Mouse (Mus musculus) left cerebral cortex, postnatal 14 days (tissue): ENCODE data around the gene Adra1d. TPM values are rescaled to one million over a fixed set of nuclear protein-coding genes. Genes with fewer than 3 reads are reported as not detected.

Experiments
- DNase-seq, 2 experiments: peaks; one replicate each; pipeline ENCODE4 v3.0.0; 2021 to 2022; ENCODE audit warnings: low spot score in 2 of 2, mixed read lengths in 1 of 2
- intact Hi-C: fragments of 180-260 bp; cut with DNase I; formaldehyde crosslinking; loops from one replicate; pipeline ENCODE4 v1.15.1; 2025
- long read RNA-seq, 2 experiments: library from polyadenylated mRNA; stranded (forward); transcript quantifications; one replicate each; pipeline ENCODE4 v2.0.0; 2021
- total RNA-seq, 2 experiments: library from RNA; stranded (reverse); gene quantifications; 2 replicates each; pipeline ENCODE4 v1.2.3; 2021

Gene Adra1d
- total RNA-seq = 10 to 100 TPM; 43.4 to 46.9 TPM
- long read RNA-seq, experiment 1, transcript Adra1d-201 (2 exons, 1,899 nt) = major isoform, 22 of 23 reads
- long read RNA-seq, experiment 1, partial matches to known transcripts = 0 of 23 reads
- long read RNA-seq, experiment 1, other reads (novel, unspliced or antisense) = 1 of 23 reads
- long read RNA-seq, experiment 2, transcript Adra1d-201 (2 exons, 1,899 nt) = major isoform, 37 of 39 reads
- long read RNA-seq, experiment 2, partial matches to known transcripts = 0 of 39 reads
- long read RNA-seq, experiment 2, other reads (novel, unspliced or antisense) = 2 of 39 reads

DNA sequence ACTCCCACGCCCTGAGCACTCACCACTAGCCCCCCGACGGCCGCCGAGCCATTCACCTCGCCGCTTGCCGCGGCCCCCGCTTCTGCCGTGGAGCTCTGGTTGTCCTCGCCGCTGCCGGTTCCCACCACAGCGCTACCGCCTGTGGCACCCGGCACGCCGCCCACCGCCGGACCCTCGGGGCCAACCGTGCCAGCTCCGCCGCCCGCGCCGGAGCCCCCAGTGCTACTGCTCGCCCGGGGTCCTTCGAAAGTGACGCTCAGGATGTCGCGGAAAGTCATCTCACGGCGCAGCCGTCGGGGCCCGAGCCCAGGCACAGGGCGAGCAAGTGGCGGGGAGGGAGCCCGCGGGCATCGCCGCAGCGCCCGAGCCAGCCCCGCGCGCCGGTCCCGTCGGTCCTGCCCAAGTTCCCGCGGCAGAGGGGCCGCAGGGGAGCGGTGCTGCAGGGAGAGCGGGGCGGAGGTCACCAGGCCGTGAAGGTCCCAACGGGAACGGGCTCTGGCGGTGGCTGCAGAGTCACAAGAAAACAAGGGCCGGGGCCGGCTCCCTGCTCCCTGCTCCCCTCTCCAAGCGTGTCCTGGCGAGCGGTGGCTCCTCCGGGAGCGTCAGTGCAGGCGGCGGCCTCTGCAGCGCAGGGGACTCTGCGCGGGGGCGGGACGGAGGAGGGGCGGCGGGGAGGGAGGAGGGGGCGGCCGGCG, at the start of gene Adra1d:
Adra1d (minus strand) TSS at position 393 of the 695 bp plus-strand sequence.
- intact Hi-C loops = loop anchor here (2.0 to 5.0 kb wide), 3 partner anchors 100 to 251 kb away; no protein-coding TSS in a partner anchor

DNA sequence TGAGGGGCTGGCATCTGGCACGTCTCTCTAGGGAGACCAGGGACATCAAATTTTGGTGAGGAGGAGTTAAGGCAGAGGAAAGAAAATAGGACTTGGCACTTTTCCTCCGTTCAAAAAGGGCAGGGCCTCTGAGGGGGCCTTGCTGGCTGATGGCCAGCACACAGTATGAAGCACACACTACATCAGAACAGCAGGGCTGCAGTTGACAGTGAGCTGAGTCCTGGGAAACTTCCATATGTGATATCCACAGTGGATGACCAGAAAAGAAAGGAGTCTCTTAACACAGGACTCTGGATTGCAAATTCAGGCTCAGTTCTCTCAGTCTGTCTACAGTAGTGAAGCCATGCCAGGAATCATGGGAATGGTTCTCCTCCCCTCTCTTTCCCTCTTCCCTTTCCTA, 39.8 kb upstream of the Adra1d start:
- intact Hi-C loops = no loop called here
- DNase-seq = no peak

More for the DNA sequence above, at the start of gene Adra1d:
- DNase-seq = no peak

DNA sequence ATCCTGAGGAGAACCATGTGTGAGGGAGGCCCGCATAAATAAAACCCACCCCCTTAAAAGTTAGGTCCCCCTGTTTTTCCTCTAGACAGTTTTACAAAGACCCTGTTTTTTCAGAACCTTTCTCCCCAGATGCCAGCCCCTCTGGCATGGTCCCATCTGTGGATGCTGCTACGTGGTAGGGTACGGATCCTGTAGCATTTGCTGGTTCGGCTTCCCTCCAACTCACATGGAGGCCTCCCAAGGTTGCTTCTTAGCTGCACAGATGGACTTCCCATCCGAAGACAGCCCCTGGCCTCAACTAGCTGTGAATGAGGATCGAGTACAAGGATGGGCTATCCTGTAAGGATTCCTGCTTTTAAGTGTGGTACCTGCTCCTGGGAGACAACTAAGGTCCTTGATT, 32.8 kb upstream of the Adra1d start:
- DNase-seq = no peak

DNA sequence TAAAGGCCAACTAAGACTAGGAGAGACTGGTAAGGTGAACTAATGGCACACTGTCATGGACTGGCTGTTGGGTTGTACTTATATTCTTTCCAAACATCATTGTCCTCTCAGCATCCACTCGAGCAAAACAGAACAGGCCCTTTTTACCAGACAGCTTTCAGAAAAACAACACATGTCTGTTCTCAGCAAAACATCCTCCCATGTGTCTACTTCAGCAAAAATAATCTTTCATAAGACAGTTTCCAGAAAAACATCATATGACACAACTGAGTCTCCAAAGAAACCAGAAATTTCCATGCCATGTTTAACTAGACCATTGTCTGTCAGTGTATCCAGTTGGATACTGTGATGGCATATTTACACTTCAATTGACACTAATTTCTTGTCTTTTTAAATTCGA, 25.4 kb upstream of the Adra1d start:
- no peak for DNase-seq
- intact Hi-C loops = no loop called here

More for the DNA sequence above, 32.8 kb upstream of the Adra1d start:
- intact Hi-C loops = no loop called here

DNA sequence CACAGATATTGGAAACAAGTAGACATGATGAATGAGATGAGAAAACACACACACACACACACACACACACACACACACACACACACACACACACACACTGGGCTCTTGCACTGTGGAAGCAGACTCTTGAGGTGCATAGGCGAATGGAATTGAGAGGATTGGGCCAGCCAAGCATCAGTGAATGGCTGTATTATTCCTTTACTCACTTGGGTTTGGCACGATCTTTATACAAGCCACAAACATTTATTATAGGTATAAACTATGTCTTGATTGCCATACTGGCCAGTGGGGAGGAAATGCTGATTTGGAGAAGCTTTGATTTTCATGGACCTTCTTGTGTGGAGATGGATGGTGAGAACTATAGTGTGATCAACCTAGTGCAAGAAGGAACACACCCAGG, 19.4 kb upstream of the Adra1d start:
- intact Hi-C loops = no loop called here
- no peak for DNase-seq

DNA sequence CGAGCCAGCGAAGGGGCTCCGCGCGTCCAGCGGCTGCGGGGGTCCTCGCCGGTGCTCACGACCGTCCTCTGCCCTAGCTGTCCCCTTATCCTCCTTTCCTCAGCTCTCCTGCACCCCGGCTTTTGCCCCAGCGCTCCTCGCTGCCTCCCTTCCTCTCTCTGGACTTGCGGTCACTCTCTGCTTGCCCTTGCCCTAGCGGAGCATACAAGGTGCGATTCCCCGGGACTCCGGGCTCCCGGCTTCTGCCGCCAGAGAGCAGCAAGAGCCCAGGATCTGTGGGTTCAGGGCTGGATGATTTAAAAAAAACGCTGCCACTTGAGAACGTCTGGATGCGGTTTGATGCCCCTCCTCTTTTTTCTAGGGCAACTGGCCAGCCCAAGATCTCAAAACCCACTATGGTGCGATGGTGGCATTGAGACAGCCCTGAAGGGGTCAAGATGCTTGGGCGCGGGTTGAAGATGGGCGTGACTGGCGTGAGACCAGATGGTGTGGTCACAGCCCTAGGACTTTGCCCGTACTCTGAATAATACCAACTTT, 571 bp upstream of the Adra1d start:
- intact Hi-C loops = loop anchor here (2.0 to 5.0 kb wide), 3 partner anchors 100 to 250 kb away; no protein-coding TSS in a partner anchor
- DNase-seq = peak; percentile 76 to 81

DNA sequence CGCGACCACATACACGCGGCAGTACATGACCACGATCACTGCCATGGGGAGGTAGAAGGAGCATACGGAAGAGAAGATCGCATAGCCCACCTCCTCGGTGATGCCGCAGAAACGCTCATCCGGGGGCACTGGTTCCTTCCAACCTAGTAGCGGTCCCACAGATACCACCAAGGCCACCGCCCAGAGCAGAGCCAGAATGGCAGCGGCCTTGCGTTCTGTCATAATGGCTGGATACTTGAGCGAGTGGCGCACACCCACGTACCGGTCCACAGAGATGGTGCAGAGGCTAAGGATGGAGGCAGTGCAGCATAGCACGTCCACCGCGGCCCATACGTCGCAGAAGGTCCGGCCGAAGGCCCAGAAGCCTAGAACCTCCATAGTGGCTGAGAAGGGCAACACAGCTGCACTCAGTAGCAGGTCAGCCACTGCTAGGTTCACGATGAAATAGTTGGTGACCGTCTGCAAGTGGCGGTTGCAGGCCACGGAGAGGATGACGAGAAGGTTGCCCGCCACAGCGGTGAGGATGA, 676 bp downstream of the Adra1d start:
- no peak for DNase-seq
- intact Hi-C loops = loop anchor here (5.0 kb wide), 1 partner anchor 101 kb away; no protein-coding TSS in a partner anchor

DNA sequence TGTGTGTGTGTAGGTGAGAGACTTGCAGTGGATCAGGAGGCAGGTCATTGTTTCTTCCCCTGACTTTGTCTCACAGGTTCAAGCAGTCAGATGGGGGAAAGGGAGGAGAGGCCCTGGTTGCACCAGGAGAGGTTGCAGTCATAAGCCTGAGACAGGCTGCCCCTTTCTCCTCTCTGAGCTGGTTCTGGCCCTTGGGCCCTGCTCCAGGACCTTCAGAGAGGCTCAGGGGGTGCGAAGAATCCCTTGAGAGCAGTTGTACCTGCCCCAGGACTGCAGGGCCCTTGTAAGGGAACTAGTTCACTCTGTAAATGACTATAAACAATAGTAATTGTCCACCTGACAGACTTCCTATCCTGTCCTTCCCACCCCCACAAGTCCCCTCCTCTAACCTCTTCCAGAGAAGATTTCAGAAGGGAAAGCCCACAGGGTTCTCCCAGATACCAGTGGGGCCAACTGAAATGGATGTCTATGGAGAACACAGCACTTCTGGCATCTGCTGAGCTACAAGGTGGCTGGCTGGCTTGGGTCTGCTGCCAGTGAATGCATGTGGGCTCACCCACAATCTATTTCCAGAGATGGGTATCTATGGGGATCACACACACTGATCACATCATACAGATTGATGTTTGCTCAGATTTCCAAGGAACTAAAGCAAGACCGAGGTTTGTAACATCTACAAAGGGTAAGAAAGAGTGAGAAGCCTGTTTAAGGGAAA, 1.7 kb downstream of the Adra1d start:
- no peak for DNase-seq

DNA sequence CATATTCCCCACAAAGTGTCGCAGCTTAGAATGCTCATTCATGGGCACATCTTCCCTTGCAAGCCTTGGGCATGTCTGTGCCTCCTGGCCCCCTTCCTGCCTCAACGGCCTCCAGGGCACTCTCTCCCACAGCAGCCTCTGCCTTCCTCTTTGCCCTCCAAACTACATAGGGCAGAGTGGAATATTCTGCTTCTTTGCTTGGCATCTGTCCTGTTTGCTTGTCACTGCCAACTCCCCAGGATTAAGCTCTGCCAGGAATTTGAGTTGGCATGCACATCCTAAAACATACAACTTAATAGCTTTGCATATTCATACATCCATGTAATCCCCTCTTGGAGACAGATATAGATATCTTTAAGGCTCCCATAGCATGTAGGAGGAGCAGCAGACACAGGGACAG, 4.2 kb downstream of the Adra1d start:
- intact Hi-C loops = loop anchor here (10.0 kb wide), 1 partner anchor 397 kb away; the partner anchor contains the start of gene Prnd
- no peak for DNase-seq

More for the DNA sequence above, 1.7 kb downstream of the Adra1d start:
- intact Hi-C loops = loop anchor here (5.0 kb wide), 1 partner anchor 102 kb away; no protein-coding TSS in a partner anchor

DNA sequence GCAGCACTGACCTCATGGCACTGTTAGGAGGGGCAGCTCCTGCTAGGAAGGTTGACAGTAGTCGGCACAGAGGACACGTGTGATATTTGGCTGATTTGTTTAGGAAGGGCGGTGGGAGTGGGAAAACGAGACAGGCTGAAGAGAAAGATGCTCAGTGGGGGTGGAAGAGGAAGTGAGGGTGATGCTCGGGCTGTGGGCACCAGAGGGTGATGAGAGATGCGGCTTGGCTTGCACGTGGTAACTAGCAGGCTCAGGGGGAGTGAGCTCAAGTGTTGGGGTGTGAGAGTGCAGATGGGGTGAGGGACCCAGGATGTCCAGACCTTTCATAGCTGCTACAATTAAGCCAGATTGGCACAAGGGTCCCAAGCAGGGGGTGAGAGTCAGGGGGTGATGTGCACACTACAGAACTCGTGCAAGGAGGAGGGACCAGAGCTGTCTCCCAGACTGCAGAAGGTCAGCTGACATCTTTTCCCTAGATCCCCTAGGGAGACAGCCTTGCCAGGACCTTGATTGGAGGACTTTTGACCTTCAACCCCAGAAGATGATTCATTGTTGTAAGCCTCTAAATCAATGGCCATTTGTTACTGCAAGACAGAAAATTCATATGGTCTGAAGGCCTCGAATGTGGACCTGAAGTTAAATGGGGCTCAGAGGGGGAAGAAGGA, 9.2 kb downstream of the Adra1d start:
- DNase-seq = no peak
- intact Hi-C loops = loop anchor here (10.0 kb wide), 1 partner anchor 402 kb away; the partner anchor contains the start of gene Prnd

DNA sequence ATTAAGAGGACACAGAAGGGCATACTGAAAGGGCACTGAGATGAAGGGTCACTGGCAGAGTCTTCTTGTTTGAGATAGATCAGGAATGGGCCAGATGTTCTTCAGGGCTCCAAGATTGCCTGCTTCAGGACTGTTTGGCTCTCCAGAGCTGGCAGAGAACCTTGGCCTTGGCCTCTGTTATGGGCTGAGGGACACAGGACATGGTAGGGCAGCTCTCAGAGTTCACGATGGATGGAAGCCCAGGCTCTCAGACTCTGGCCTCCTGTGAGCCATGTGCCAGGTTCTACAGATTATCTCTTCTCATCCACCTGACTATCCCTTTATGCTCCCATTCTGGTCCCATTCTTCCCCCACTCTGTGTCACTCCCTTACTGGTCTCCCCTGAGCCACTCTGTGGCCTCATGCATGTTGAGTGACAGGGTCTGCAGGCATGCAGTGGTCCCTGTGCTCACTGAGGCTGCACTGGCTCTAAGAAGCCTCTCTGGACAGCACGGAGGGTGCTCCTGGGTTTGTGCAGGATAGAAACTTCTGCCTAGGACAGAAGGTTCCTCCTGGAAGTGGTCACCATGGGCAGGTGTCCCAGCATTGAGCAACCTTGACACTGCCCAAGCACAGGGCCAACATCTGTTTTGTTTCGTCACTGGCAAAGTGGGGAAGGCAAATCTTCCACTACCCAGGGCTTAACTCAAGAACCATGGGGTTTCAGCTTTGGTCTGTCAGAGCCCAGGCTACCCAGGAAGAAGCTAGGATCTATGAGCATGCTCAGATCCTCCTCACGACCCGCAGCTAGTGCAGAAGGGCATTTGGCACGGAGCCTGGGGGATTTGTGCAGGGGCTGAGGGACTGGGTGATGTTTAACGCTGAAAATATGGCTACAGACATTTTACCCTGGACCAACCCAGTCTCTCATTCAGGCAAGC, 10.1 kb downstream of the Adra1d start:
- no peak for DNase-seq
- intact Hi-C loops = loop anchor here (10.0 kb wide), 1 partner anchor 403 kb away; the partner anchor contains the start of gene Prnd

DNA sequence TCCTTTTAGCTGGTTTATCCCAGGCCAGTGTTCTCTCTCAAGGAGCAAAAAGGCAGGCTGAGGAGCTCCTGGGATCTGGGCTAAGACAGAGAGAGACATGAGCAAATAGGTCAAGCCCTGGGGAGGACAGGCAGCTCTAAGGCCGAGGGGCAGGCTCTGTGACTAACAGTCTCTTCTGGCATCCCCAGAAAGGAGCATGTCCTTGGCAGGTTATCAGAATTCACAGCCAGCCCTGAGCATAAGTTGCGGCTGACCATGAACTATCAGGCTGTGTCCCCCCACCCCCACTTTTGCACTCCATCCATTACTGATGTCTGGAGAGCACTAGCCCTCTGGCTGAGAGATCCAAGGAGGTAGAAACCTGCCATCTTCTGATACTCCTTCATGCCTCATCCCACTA, 11.2 kb downstream of the Adra1d start:
- DNase-seq = no peak
- intact Hi-C loops = loop anchor here (10.0 kb wide), 1 partner anchor 404 kb away; the partner anchor contains the start of gene Prnd

DNA sequence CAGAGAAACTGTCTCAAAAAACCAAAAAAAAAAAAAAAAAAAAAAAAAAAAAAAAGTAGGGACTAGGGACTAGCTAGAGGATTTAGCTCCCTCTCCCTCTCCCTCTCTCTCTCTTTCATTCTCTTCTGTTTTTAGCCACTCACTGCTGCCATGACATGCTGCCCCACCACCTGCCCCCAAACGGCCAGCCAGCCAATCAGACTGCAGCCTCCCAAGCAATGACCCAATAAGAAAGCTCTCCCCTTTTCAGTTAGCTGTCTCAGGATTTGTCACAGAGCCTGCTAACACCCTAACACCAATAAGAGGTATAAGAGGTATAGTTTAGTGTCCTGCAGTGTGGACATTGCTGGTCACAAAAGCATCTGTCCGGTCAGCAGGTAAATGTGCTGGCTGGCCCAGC, 11.6 kb downstream of the Adra1d start:
- no peak for DNase-seq
- intact Hi-C loops = loop anchor here (10.0 kb wide), 1 partner anchor 404 kb away; the partner anchor contains the start of gene Prnd

DNA sequence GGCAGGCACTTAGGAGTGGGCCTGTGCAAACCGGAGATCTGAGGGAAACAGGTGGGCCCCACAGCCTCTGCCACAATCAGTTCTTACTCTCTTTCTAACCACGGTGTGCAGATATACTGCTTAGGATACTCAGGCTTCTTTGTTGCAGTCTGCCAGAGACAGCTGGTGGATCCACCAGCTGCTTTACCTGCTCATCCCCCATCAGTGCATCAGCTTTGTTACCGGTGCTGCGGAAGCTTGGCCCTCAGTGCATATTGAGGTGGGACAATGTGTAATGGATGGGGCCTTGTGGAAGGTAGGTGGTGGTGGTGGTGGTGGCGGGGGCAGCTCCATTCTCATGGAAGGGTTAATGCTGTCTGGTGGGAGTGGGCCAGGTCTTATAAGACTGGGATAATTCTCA, 13.0 kb downstream of the Adra1d start:
- intact Hi-C loops = loop anchor here (5.0 kb wide), 2 partner anchors 223 to 263 kb away; no protein-coding TSS in a partner anchor
- no peak for DNase-seq

DNA sequence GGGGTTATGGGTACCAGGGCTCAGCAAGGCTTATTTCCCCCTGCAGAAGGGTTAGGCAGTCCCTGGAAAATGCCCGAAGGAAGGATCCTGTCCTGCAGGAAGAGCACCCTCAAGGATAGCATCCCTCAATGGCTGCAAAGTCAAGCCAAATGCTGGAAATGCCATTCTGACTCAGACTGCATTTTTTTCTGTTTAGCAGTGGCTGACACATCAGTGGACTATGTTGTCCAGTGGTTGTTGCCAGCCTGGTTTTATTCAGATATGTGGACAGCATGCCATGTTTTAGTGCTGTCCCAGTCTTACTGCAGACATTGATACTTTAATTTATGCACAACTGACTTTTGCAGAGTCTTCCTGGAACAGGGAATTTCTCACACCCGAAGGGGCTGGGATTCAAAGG, 13.8 kb downstream of the Adra1d start:
- intact Hi-C loops = loop anchor here (5.0 kb wide), 2 partner anchors 224 to 264 kb away; no protein-coding TSS in a partner anchor
- no peak for DNase-seq

DNA sequence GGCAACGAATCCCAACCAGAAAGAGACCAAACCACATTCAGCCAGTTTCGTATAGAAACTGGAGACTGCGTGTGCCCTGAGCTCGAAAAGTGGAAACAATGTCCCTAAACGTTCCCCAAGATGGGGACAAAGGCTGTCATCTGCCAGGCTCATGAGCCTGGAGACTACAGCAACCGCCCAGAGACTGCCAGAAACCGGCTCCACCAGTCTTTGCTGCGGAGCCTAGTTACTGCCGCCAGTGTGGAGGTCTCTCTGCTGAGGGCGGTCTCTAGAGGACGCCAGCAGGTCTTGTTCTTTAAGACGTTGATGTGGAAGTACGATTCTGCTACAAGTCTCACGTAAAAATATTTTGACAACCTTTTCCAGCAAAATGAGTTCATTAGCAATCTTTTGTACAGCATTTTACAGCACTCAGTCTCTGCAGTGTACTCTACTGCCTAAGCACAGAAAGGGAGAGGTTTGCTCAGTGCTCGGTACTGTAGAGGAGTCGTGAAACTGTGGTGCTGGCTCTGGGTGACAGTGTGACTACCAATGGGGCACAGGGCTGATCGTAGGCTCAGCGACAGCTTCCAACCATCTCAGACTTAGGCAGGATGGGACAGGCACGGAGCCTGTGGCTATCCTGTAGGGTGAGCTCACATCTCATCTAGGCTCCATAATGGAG, 15.2 kb downstream of the Adra1d start:
- intact Hi-C loops = loop anchor here (5.0 kb wide), 2 partner anchors 225 to 265 kb away; no protein-coding TSS in a partner anchor
- peak in 1 of 2 experiments; percentile 20 for DNase-seq

DNA sequence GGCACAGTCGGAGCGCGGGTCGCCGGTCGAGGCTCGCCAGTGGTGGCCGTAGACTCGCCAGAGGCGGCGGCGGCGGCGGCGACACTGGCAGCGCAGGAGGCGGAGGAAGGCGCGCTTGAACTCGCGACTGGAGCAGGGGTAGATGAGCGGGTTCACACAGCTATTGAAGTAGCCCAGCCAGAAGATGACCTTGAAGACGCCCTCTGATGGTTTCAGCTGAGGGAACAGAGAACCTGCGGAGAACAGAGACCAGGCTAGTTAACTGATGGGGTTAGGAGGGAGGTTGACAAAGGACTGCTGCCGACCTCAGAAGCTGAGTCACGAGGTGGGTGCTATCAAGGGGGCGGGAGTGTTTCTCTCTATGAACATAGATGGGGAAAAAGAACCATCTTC, 15.8 kb downstream of the Adra1d start:
- no peak for DNase-seq
- intact Hi-C loops = loop anchor here (5.0 kb wide), 2 partner anchors 226 to 266 kb away; no protein-coding TSS in a partner anchor
